Mouse (Mus musculus): ENCODE results near the gene Ccnd3. TPM values are rescaled to one million over a fixed set of nuclear protein-coding genes. Genes with fewer than 3 reads are reported as not detected.

The Ccnd3 gene
- polyA plus RNA-seq, 1 experiment from 2014 or later: 355 TPM

DNA sequence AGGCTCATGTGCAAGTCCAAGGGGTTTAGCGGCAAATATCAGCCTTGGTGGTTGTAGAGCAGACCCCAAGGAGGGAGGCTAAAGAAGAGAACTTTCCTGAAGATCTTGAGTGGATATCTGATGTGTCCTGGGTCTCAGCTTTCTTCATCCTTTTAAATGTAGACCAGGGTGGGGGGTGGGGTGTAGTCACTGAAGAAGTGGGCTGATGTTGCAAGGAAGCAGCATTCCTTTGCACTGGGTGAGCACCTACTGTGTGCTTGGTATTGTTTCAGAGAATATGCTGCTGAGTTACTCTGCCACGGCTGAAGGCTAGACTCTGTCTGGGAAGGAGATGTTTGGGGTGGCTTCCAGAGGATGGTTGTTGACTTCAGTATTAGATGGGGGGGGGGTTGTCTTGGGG is 715 bp downstream of the Ccnd3 start:
- H3K27me3 ChIP-seq: no peaks in the 10 kb centered on the region

DNA sequence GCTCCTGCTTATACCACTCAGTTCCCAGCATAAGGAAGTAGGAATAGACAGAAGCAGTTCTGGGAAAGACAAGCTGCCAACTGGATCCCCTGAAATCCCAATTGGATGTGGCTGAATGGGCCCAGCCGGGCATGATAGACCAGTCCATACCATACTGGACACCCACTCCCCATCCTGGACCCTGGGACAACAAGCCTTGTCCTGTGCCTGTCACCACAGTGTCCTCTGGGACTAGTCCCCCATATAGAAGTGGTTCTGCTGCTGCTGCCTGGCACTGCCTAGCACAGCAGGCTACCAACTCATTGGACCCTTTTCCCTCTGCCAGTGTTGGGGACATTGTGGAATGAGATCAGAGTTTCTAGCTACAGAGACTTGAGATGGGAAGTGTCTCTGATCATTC is 1.2 kb downstream of the Ccnd3 start:
- peak overlapping the region; percentile 64; the same call in 1 of the 2 replicates for H3K4me2 ChIP-seq (replicated peaks)
- no peak overlapping the region for H3K4me3 ChIP-seq
- H3K27me3 ChIP-seq: no peaks in the 10 kb centered on the region
- no peak overlapping the region for H3K9ac ChIP-seq
- H3K36me3 ChIP-seq: no peaks in the 10 kb centered on the region
- H3K9me3 ChIP-seq: no peaks in the 10 kb centered on the region
- peaks cover 44% of the 10 kb centered on the region for H3K4me1 ChIP-seq
- 78% methylated on average over 1 of the region's 1 CpGs for WGBS
- no peak for ATAC-seq (ENCODE audit: insufficient number of reproducible peaks, insufficient read depth, low FRiP score, low TSS enrichment)
- no peak overlapping the region for H3K27ac ChIP-seq

More for the DNA sequence above, 715 bp downstream of the Ccnd3 start:
- Histone ChIP-seq H3K4me1 (peaks cover 48% of the 10 kb centered on the region), H3K9me3 (no peaks in the 10 kb centered on the region), H3K4me2 (replicated peaks) (peak overlapping the region; percentile 64), H3K9ac (peak overlapping the region; percentile 48; the same call in 1 of the 2 replicates), H3K27ac (no peak overlapping the region), H3K36me3 (no peaks in the 10 kb centered on the region), H3K4me3 (peak overlapping the region; percentile 34)
- 59% methylated on average over 2 of the region's 2 CpGs for WGBS
- ATAC-seq (ENCODE audit: insufficient number of reproducible peaks, insufficient read depth, low FRiP score, low TSS enrichment): no peak

DNA sequence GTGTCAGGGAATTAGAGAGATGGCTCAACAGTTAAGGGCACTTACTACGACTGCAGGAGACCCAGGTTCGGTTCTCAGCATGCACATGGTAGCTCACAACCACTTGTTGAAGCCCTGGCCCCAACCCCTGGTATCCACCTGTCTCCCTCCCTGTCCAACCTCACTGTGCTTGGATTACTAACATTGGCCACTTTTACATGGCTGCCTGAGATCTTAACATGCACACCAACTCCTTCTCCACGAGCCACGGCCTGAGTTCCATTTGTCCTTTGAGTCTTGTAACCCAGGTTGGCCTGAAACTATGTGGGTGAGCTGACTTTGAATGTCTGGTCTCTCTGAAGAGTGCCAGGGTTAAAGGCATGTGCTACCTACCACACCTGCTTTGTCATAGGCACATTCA is 1.8 kb downstream of the Ccnd3 start:
- Histone ChIP-seq H3K9me3 (no peaks in the 10 kb centered on the region), H3K4me3 (no peak overlapping the region), H3K4me2 (replicated peaks) (no peak overlapping the region), H3K9ac (no peak overlapping the region), H3K4me1 (peaks cover 44% of the 10 kb centered on the region), H3K27ac (no peak overlapping the region), H3K27me3 (no peaks in the 10 kb centered on the region), H3K36me3 (no peaks in the 10 kb centered on the region)
- ATAC-seq (ENCODE audit: insufficient number of reproducible peaks, insufficient read depth, low FRiP score, low TSS enrichment): no peak
- WGBS: 89% methylated on average over 4 of the region's 4 CpGs

DNA sequence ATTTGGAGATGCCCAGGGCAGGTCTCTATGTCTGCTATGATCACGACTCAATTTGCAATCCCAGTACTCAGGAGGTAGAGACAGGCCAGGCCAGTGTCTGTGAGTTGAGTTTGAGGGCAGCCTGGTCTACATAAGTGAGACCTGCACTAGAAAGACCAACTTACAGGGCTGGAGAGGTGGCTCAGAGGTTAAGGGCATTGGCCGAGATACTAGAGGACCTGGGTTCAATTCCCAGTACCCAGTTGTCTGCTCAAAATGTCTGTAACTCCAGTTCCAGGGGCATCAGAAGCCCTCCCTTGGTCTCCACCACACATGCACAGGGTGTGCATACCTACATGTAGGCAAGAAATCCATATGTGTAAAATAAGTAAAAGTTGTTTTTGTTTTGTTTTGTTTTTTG is 2.7 kb downstream of the Ccnd3 start:
- ATAC-seq (ENCODE audit: insufficient number of reproducible peaks, insufficient read depth, low FRiP score, low TSS enrichment): no peak
- Histone ChIP-seq H3K9ac (no peak overlapping the region), H3K4me1 (peaks cover 45% of the 10 kb centered on the region), H3K4me2 (replicated peaks) (peak overlapping the region; percentile 9; the same call in 1 of the 2 replicates), H3K36me3 (no peaks in the 10 kb centered on the region), H3K27me3 (no peaks in the 10 kb centered on the region), H3K9me3 (no peaks in the 10 kb centered on the region), H3K27ac (peak overlapping the region; percentile 81), H3K4me3 (no peak overlapping the region)
- WGBS: 76% methylated on average over 2 of the region's 2 CpGs

DNA sequence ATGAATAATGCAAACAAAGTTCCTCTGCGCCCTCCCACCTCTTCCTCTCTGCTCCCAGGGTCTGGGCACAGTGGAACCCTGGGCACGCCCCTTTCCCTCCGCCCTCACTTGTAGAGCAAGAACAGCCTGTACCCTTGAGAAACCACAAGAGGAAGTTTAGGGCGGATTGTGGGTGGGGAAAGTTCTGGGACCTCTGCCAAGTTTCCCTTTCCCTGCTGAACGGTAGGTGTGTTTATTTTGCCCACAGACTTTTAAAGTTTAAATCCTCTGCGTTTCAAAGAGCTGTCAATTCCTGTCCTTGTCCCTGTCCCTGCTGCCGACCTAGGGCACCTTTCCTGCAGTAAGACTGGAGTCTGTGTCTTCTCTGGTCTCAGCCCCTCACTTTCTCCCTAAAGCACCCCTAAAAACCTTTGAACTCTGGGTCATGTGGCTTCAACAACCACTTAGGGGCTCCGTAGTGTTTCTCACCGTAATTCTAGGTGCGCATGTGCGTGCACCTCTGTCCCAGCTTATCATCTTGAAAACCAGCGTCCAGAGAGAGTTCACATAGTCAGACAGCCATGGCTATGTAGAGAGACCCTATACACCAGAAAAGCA is 3.3 kb downstream of the Ccnd3 start:
- Histone ChIP-seq H3K9ac (no peak overlapping the region; the same call in 1 of the 2 replicates), H3K4me2 (replicated peaks) (peak overlapping the region; percentile 41), H3K4me3 (no peak overlapping the region), H3K36me3 (no peaks in the 10 kb centered on the region), H3K27ac (peak overlapping the region; percentile 81), H3K27me3 (no peaks in the 10 kb centered on the region), H3K4me1 (peaks cover 47% of the 10 kb centered on the region), H3K9me3 (no peaks in the 10 kb centered on the region)
- peak; percentile 69; the same call in 1 of the 2 replicates for ATAC-seq (ENCODE audit: insufficient number of reproducible peaks, insufficient read depth, low FRiP score, low TSS enrichment)
- WGBS: 32% methylated on average over 12 of the region's 12 CpGs

DNA sequence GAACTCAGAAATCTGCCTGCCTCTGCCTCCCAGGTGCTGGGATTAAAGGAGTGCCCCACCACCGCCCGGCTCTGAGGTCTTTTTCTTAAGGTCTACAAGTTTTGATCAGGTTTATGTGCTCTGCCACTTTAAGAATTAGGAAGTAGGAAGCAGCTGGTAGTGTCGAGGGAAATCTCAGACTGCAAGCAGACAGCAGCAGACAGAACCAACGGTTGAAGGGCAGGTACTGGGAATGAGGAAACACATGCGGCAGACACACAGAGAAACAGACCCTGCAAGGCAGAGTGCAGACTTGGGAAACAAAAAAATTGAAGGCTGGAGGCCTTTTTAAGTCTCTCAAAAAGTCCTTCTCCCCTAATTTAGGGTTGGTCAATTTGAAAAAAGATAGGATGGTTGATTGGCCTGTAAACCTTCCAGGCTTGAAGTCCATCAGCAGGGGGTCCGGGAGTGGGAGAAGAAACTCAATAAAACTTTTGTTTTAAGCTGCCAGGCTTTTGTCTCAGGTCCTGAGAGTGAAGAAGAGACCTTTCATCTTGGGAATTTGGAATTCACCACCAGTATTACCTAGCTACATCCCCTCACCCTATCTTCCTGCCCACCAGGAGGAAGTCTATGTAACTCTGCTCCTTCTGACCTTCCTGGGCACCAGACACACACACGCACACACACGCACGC is 4.3 kb downstream of the Ccnd3 start:
- Histone ChIP-seq H3K4me3 (no peak overlapping the region), H3K27me3 (no peaks in the 10 kb centered on the region), H3K4me2 (replicated peaks) (no peak overlapping the region), H3K9me3 (no peaks in the 10 kb centered on the region), H3K36me3 (no peaks in the 10 kb centered on the region), H3K27ac (peak overlapping the region; percentile 63), H3K9ac (no peak overlapping the region), H3K4me1 (peaks cover 52% of the 10 kb centered on the region)
- no peak for ATAC-seq (ENCODE audit: insufficient number of reproducible peaks, insufficient read depth, low FRiP score, low TSS enrichment)
- 58% methylated on average over 9 of the region's 9 CpGs for WGBS

DNA sequence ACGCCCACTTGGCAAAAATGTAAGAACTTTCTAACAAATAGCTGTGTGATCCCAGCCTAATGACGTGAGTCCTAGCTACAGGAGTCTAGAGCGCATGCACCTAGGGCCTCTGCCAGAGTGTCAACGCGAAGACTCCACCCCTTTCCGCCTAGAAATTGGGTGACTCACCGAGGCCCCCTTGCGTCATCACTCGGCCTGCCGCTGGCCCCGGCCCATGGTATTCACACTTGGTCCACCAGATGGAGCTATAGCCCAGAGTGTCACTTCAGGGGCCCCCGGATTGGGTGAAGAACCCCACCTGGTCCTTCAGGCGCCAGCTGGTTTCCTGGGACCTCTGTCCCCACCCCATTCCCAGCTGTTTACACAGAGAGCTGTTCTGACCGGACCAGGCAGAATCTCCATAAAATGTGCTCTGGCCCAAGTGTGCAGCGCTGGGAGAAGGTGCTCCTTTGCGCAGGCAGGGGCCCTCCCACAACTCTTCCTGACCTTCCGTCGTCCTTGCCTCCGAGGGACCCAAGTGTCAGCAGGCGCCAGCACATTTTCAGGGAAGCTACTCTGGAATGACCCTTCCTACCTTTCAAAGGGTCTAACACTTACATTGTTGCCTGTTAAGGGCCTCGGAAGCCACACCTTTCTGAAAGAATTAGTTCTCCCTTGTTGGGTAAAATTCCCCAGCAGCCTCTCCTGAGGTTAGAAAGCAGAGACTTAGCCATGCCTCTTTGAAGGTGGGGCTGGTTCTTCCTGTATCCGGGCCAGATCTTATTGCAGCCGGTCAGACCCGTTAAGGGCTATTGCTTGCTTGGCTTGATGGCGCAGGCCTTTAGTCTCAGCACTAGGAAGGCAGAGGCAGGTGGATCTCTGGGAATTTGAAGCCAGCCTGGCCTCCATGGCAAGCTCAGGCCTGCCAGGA is 6.5 kb downstream of the Ccnd3 start:
- Histone ChIP-seq H3K36me3 (0 out of 2 replicates have a peak, but pooled peaks cover 4% of the 10 kb centered on the region), H3K27ac (peak overlapping the region; percentile 65), H3K4me3 (no peak overlapping the region), H3K4me2 (replicated peaks) (peak overlapping the region; percentile 40), H3K9ac (no peak overlapping the region; the same call in 1 of the 2 replicates), H3K4me1 (peaks cover 36% of the 10 kb centered on the region), H3K9me3 (no peaks in the 10 kb centered on the region), H3K27me3 (no peaks in the 10 kb centered on the region)
- WGBS: 12% methylated on average over 25 of the region's 25 CpGs
- ATAC-seq (ENCODE audit: insufficient number of reproducible peaks, insufficient read depth, low FRiP score, low TSS enrichment): peak; percentile 87

DNA sequence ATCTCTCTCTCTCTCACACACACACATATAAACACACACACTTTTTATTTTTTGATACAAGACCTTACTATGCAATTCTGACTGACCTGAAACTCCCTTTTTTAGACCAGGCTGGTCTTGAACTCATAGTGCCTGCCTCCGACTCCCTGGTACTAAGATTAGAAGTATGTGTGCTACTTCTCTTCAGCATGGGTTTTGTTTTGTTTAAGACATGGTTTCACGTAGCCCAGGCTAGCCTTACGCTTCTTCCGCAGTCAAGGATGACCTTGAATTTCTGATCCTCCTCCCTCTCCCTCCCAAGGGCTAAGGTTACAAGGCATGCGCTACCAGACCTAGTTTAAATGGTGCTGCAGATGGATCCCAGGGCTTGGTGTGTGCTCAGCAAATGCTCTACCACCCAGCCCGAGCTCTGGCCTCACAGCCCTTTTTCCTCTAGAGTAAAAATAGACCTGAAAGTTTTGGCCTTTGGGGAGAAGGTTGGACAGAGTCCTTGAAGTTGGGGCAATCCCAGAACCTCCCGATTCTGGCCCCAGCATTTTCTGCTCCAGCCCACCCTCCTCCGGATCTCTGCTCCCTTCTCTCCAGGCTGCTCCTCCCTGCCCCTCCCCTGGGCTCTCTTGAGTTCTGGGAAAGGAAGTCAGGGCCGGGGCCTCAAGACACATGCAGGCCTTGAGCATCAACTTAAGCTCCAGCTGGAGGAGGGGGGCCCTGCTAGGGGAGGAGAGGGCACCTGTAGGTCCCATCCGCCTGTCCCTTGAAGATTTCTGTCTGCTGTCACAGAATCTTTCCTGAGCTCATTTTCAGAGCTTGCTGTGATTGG is 8.3 kb downstream of the Ccnd3 start:
- WGBS: 63% methylated on average over 10 of the region's 10 CpGs

DNA sequence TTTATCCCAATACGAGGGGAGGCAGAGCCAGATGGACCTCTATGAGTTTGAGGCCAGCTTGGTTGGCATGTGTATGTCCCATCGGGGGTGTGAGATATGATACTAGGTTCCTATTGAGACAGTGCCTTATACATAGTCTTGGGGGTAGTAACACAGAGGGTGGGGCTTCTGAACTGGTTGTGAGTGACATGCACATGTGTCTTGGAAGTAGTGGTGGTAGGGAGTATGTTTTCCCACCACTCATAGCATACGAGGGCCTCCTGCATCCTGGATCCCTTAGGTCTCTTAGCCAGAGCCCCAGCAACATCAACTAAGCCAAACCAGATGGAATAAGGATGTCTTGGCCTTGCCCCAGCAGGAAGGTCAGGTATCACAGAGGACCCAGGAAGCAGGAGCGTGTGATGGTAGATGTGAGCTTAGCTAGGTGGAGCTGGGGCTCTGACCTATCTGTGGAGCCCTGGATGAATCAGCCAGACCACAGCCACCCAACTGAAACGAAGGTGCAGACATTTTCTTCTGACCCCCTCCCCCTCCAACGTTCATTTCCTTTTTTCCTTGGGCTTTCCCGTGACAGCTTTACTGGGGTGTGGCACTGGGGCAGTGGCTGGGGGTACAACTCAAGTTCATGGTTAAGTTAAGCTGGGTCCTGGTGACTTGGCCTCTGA is 10.5 kb downstream of the Ccnd3 start:
- ATAC-seq (ENCODE audit: insufficient number of reproducible peaks, insufficient read depth, low FRiP score, low TSS enrichment): no peak
- no peak overlapping the region for H3K9ac ChIP-seq
- no peaks in the 10 kb centered on the region for H3K27me3 ChIP-seq
- H3K4me1 ChIP-seq: peaks cover 38% of the 10 kb centered on the region
- 0 out of 2 replicates have a peak, but pooled peaks cover 5% of the 10 kb centered on the region for H3K36me3 ChIP-seq
- H3K4me2 ChIP-seq (replicated peaks): no peak overlapping the region
- H3K4me3 ChIP-seq: no peak overlapping the region
- 75% methylated on average over 7 of the region's 7 CpGs for WGBS
- H3K27ac ChIP-seq: no peak overlapping the region
- no peaks in the 10 kb centered on the region for H3K9me3 ChIP-seq

More for the DNA sequence above, 8.3 kb downstream of the Ccnd3 start:
- Histone ChIP-seq H3K36me3 (0 out of 2 replicates have a peak, but pooled peaks cover 5% of the 10 kb centered on the region), H3K4me1 (peaks cover 35% of the 10 kb centered on the region), H3K9ac (no peak overlapping the region), H3K27me3 (no peaks in the 10 kb centered on the region), H3K9me3 (no peaks in the 10 kb centered on the region), H3K4me2 (replicated peaks) (no peak overlapping the region), H3K4me3 (no peak overlapping the region), H3K27ac (peak overlapping the region; percentile 63; the same call in 1 of the 2 replicates)
- no peak for ATAC-seq (ENCODE audit: insufficient number of reproducible peaks, insufficient read depth, low FRiP score, low TSS enrichment)

DNA sequence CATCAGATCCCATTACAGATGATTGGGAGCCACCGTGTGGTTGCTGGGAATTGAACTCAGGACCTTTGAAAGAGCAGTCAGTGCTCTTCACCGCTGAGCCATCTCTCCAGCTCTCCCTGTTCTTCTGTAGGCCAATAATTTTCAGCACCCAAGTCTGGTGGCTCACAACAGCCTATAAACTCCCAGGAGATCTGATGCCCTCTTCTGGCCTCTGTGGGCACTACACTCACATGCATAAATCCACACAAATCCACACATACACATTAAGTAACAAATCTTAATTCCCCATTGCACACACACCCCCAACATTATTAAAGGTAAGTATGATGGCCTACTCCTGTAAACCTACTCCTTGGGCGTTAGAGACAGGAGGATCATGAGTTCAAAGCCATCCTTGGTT is 11.4 kb downstream of the Ccnd3 start:
- Histone ChIP-seq H3K4me3 (no peak overlapping the region), H3K27ac (no peak overlapping the region), H3K9me3 (no peaks in the 10 kb centered on the region), H3K4me1 (peaks cover 39% of the 10 kb centered on the region), H3K9ac (no peak overlapping the region), H3K4me2 (replicated peaks) (no peak overlapping the region), H3K27me3 (no peaks in the 10 kb centered on the region), H3K36me3 (0 out of 2 replicates have a peak, but pooled peaks cover 5% of the 10 kb centered on the region)
- 98% methylated on average over 3 of the region's 3 CpGs for WGBS
- ATAC-seq (ENCODE audit: insufficient number of reproducible peaks, insufficient read depth, low FRiP score, low TSS enrichment): no peak

Measured in embryonic facial prominence, embryonic 12.5 days (tissue).